Mouse (Mus musculus) ES-E14 (cell line): ENCODE results near the gene Hsf2bp.

Experiments used
- CHD2 ChIP-seq: IDR thresholded peaks from 2 replicates; pipeline ENCODE4 v1.6.1; 2014; ENCODE audit warnings: mild to moderate bottlenecking, low read depth, low read length, inconsistent platforms
- HCFC1 ChIP-seq: IDR thresholded peaks from 2 replicates; pipeline ENCODE4 v1.6.1; 2012; ENCODE audit warnings: low read length, inconsistent platforms, borderline replicate concordance; ENCODE audit not compliant: insufficient read depth
- MAFK ChIP-seq: IDR thresholded peaks from 2 replicates; pipeline ENCODE4 v1.6.1; 2014; ENCODE audit warnings: mild to moderate bottlenecking, low read depth, low read length, inconsistent platforms; ENCODE audit not compliant: insufficient read depth
- ZC3H11A ChIP-seq: IDR thresholded peaks from 2 replicates; pipeline ENCODE4 v1.6.1; 2012; ENCODE audit warnings: low read depth, mild to moderate bottlenecking, inconsistent platforms, low read length, borderline replicate concordance
- ZNF384 ChIP-seq: IDR thresholded peaks from 2 replicates; pipeline ENCODE4 v1.6.1; 2012; ENCODE audit warnings: low read depth, low read length, inconsistent platforms

GRCm38 (mm10) chr17:31995784-31996183, 40.4 kb downstream of the Hsf2bp start:
- TF ChIP-seq ZC3H11A, result no peak
- TF ChIP-seq ZNF384, result no peak
- TF ChIP-seq MAFK, result no peak
- no peak for TF ChIP-seq HCFC1
- TF ChIP-seq CHD2, result no peak
